Mouse (Mus musculus) cortical plate, adult 2 months (tissue): ENCODE measurements around the gene Cptp. TPM values are rescaled to one million over a fixed set of nuclear protein-coding genes. Genes with fewer than 3 reads are reported as not detected.

Experiments used
- H3K27ac ChIP-seq: fragments of 200-500 bp; 2 replicates; pipeline ENCODE4 v1.5.1; 2012; ENCODE audit warnings: low read length, control low read depth, inconsistent platforms; ENCODE audit not compliant: insufficient read depth
- H3K4me1 ChIP-seq: fragments of 200-500 bp; 2 replicates; pipeline ENCODE4 v1.6.1; 2011; ENCODE audit warnings: low read length; ENCODE audit not compliant: control insufficient read depth, insufficient read depth
- H3K4me3 ChIP-seq: fragments of 200-500 bp; 2 replicates; pipeline ENCODE4 v1.5.1; 2011; ENCODE audit warnings: mild to moderate bottlenecking, low read length, control low read depth; ENCODE audit not compliant: insufficient read depth
- CTCF ChIP-seq: fragments of 200-500 bp; IDR thresholded peaks from 2 replicates; pipeline ENCODE4 v1.5.1; 2011; ENCODE audit warnings: mild to moderate bottlenecking, control low read depth, low read length; ENCODE audit not compliant: insufficient read depth; ENCODE audit errors: extremely low read depth
- POLR2A ChIP-seq: fragments of 200-500 bp; IDR thresholded peaks from 2 replicates; pipeline ENCODE4 v1.6.1; 2011; ENCODE audit warnings: mild to moderate bottlenecking, low read length, control low read depth; ENCODE audit not compliant: insufficient read depth; ENCODE audit errors: extremely low read depth
- polyA plus RNA-seq: library from polyadenylated mRNA; depleted of rRNA; stranded (reverse); fragments of >200 nt; gene quantifications from 2 replicates; pipeline ENCODE4 v1.2.3, GENCODE M21; 2012

Cptp gene
- polyA plus RNA-seq, 1 experiment = 21.9 TPM

GRCm38 (mm10) chr4:155898318-155898717, 29.1 kb upstream of the Cptp start:
- no peak overlapping the region for H3K4me3 ChIP-seq
- no peak overlapping the region for H3K27ac ChIP-seq
- peaks cover 6% of the 10 kb centered on the region; the same call in 1 of the 2 replicates for H3K4me1 ChIP-seq
- no peak for TF ChIP-seq CTCF
- no peak for TF ChIP-seq POLR2A

DNA sequence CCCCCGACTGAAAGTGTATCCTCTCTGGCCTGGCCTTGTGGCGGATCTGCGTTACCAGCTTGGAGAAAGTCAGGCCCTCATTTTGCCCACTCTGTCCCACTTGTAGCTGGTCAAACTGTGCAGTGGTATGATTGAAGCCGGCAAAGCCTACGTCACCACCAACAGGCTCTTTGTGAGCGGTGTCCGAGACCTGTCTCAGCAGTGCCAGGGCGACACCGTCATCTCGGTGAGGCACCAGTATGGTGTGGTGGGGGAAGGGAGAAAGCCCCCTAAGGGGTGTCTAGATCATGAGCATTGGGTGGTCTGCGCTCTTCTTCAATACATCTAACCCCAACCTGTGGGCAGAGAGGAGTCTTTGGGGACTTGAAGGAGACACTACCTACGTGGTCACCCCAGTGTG, 27.2 kb upstream of the Cptp start:
- Histone ChIP-seq H3K27ac (no peak overlapping the region), H3K4me1 (peaks cover 8% of the 10 kb centered on the region), H3K4me3 (no peak overlapping the region)
- no peak for TF ChIP-seq POLR2A
- TF ChIP-seq CTCF = no peak

DNA sequence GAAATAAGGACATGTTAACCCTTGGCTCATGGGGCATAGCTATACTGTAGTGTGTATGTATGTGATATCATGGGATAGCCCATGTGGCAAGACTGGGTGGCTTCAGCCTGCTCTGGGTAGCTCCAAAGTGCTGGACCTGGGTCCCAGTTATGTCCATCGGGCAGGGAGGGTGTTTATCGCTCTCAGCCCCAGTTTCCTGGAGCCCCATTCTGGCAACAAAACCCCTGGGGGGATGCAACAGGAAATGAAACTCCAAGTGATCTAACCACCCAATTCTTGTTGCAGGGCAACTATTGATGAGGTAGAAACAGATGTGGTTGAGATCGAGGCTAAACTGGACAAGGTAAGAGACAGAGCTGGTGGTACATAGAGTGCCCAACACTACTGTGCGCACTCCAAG, 26.6 kb upstream of the Cptp start:
- H3K27ac ChIP-seq = no peak overlapping the region
- H3K4me3 ChIP-seq = peak overlapping the region; percentile 99; the same call in 1 of the 2 replicates
- H3K4me1 ChIP-seq = peaks cover 8% of the 10 kb centered on the region
- TF ChIP-seq CTCF = no peak
- TF ChIP-seq POLR2A = no peak

DNA sequence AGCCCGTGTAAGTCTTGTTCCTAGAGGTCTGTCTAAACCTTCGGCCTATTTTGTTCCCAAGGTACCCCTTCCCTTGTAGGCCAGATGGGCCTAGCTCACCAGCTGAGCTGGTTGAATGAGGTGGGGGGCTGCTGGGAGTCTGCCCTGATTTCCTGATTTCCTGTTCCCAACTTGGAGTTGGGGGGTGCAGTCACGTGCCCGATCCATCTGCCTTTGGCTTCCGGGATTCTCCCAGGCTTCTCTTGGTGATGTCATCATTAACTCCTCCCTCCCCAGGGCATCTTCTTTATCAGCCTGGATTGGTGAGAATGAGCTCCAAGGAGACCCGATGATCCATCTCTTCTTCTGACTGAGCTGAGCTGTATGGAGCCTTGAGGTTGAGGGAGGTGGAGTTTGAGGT, 26.0 kb upstream of the Cptp start:
- H3K4me3 ChIP-seq = peak overlapping the region; percentile 99
- TF ChIP-seq CTCF = no peak
- peaks cover 8% of the 10 kb centered on the region for H3K4me1 ChIP-seq
- H3K27ac ChIP-seq = peak overlapping the region; percentile 79

DNA sequence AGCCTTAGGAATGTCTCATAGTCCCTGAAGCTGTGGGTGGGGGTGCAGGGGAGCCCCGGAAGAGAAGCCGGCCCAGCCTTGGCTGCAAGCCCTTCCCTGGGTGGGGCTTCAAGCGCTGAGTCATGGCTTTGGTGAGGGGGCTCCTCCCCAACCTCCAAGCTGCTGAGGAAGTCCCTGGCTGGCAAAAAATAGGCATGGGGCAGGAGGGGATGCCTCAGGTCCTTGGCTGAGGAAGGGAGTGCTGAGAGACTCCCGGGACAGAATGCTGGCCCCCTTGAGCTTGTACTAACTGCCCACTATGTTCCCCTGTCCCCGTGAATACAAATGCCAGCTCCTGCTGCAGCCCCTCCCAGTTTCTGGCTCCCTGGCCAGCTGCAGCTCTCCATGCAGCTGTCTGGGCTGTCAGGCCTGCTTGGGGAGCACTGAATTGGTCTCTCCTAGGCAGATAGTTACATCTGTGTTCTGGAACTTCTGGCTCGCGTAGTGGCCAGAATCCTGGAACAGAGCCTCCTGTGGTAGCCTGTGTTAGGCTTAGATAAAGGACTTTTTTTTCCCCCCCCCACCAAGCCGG, 25.2 kb upstream of the Cptp start:
- peak overlapping the region; percentile 79 for H3K27ac ChIP-seq
- H3K4me1 ChIP-seq = peaks cover 8% of the 10 kb centered on the region
- TF ChIP-seq POLR2A (peak; percentile 43; the same call in 1 of the 2 replicates), CTCF (no peak)
- peak overlapping the region; percentile 99 for H3K4me3 ChIP-seq

GRCm38 (mm10) chr4:155893212-155893690, 24.0 kb upstream of the Cptp start:
- H3K4me3 ChIP-seq = peak overlapping the region; percentile 99
- no peak for TF ChIP-seq CTCF
- no peak for TF ChIP-seq POLR2A
- no peak overlapping the region for H3K27ac ChIP-seq
- H3K4me1 ChIP-seq = peaks cover 8% of the 10 kb centered on the region

GRCm38 (mm10) chr4:155892438-155893211, 23.4 kb upstream of the Cptp start:
- Histone ChIP-seq H3K4me3 (peak overlapping the region; percentile 99), H3K27ac (peak overlapping the region; percentile 95), H3K4me1 (peaks cover 8% of the 10 kb centered on the region)
- TF ChIP-seq POLR2A (no peak), CTCF (no peak)

DNA sequence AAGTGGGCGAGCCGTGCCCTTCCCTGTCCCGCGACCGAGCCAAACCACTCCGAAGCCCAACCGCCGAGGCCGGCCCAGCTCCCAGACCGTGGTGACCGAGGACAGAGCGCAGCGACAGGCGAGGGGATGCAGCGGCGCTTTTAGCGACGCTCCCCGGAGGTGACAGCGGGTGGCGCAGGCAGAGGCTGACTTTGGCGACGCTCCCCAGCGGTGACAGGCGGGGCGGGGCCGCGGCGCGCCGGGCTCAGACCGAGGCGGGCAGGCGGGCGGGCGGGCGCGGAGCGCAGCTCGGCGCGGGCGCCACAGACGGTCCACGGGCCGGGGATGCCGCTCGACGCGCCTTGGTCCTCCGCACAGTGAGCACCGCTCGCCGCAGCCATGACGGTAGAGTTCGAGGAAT, 22.8 kb upstream of the Cptp start:
- Histone ChIP-seq H3K4me3 (peak overlapping the region; percentile 99), H3K27ac (peak overlapping the region; percentile 100), H3K4me1 (peaks cover 8% of the 10 kb centered on the region)
- TF ChIP-seq POLR2A (peak; percentile 52), CTCF (no peak)

GRCm38 (mm10) chr4:155891551-155892001, 22.3 kb upstream of the Cptp start, which contains the start of the genes Pusl1 and Acap3:
TSS of gene Pusl1 (minus strand) at chr4:155891781.
TSS of gene Acap3 (plus strand) at chr4:155891822.
- TF ChIP-seq POLR2A = peak; percentile 45; the same call in 1 of the 2 replicates
- TF ChIP-seq CTCF = no peak
- peak within 1 kb of the TSS; percentile 100 for H3K27ac ChIP-seq
- H3K4me1 ChIP-seq = peaks cover 8% of the 10 kb centered on the region
- peak within 1 kb of the TSS; percentile 99 for H3K4me3 ChIP-seq

- TF ChIP-seq CTCF (no peak), POLR2A (no peak)
- H3K27ac ChIP-seq = 0 out of 2 replicates have a peak overlapping the region, but pooled peaks have one; percentile 7
- H3K4me3 ChIP-seq = peak overlapping the region; percentile 99
- H3K4me1 ChIP-seq = peaks cover 8% of the 10 kb centered on the region
Measured at GRCm38 (mm10) chr4:155891011-155891471, 21.8 kb upstream of the Cptp start.
